Mouse (Mus musculus) 416B (cell line): Measurements from ENCODE around the gene Sspn.

Experiments used
- DNase-seq: peaks from one replicate; pipeline ENCODE4 v3.0.0; 2011; ENCODE audit warnings: low read depth

The Sspn gene

GRCm38 (mm10) chr6:145934001-145934696 lies 2.7 kb downstream of the Sspn start:
- DNase-seq, result no peak

GRCm38 (mm10) chr6:145934697-145935240 lies 3.3 kb downstream of the Sspn start:
- DNase-seq, result no peak

GRCm38 (mm10) chr6:145935912-145936311 lies 4.5 kb downstream of the Sspn start:
- no peak for DNase-seq

- DNase-seq, result no peak
Measured at GRCm38 (mm10) chr6:145936511-145936910, 5.1 kb downstream of the Sspn start.

GRCm38 (mm10) chr6:145940852-145941251 lies 9.4 kb downstream of the Sspn start:
- DNase-seq, result no peak

GRCm38 (mm10) chr6:145942263-145942966 lies 11.0 kb downstream of the Sspn start:
- DNase-seq, result no peak

- DNase-seq, result peak; percentile 50
Measured at GRCm38 (mm10) chr6:145943414-145943813, 12.0 kb downstream of the Sspn start.

GRCm38 (mm10) chr6:145945700-145946344 lies 14.4 kb downstream of the Sspn start:
- no peak for DNase-seq

GRCm38 (mm10) chr6:145949049-145949448 lies 17.6 kb downstream of the Sspn start:
- DNase-seq, result no peak

GRCm38 (mm10) chr6:145950626-145951025 lies 19.2 kb downstream of the Sspn start:
- no peak for DNase-seq

GRCm38 (mm10) chr6:145952594-145952993 lies 21.2 kb downstream of the Sspn start:
- peak; percentile 67 for DNase-seq

GRCm38 (mm10) chr6:145953121-145953896 lies 21.9 kb downstream of the Sspn start:
- DNase-seq, result no peak

GRCm38 (mm10) chr6:145957427-145957965 lies 26.1 kb downstream of the Sspn start:
- no peak for DNase-seq

GRCm38 (mm10) chr6:145958070-145958469 lies 26.6 kb downstream of the Sspn start:
- no peak for DNase-seq

- DNase-seq, result no peak
Measured at GRCm38 (mm10) chr6:145961047-145961446, 29.6 kb downstream of the Sspn start.

- no peak for DNase-seq
Measured at GRCm38 (mm10) chr6:145963966-145964365, 32.5 kb downstream of the Sspn start.

- no peak for DNase-seq
Measured at GRCm38 (mm10) chr6:145967693-145968092, 36.3 kb downstream of the Sspn start.

GRCm38 (mm10) chr6:145968301-145968818 lies 36.9 kb downstream of the Sspn start:
- peak; percentile 43 for DNase-seq

GRCm38 (mm10) chr6:145968821-145969220 lies 37.4 kb downstream of the Sspn start:
- DNase-seq, result peak; percentile 46

- peak; percentile 54 for DNase-seq
Measured at GRCm38 (mm10) chr6:145969572-145969971, 38.1 kb downstream of the Sspn start.

GRCm38 (mm10) chr6:145972107-145972506 lies 40.7 kb downstream of the Sspn start:
- peak; percentile 36 for DNase-seq
